Mouse (Mus musculus) layer of hippocampus, postnatal 10 days (tissue): Measurements from ENCODE around the gene Pigu. TPM values are rescaled to one million over a fixed set of nuclear protein-coding genes. Genes with fewer than 3 reads are reported as not detected.

Experiments used
- DNase-seq, 2 experiments: peaks; one replicate each; pipeline ENCODE4 v3.0.0; 2021; ENCODE audit warnings: low spot score in 2 of 2
- microRNA-seq, 2 experiments: library from miRNA; unstranded; fragments of <30 nt; microRNA quantifications; one replicate each; pipeline ENCODE4 v1.2.0; 2021
- total RNA-seq, 2 experiments: library from RNA; stranded (reverse); gene quantifications; 2 replicates each; pipeline ENCODE4 v1.2.3; 2021

The Pigu gene
- total RNA-seq, 2 experiments from 2014 or later, result 23.8 to 27.9 TPM

- no peak for DNase-seq
Measured at GRCm38 (mm10) chr2:155240915-155241314, 116.3 kb downstream of the Pigu start.

- DNase-seq, result no peak
Measured at GRCm38 (mm10) chr2:155237276-155237675, 120.0 kb downstream of the Pigu start.

GRCm38 (mm10) chr2:155236362-155236992 is 120.8 kb downstream of the Pigu start, which contains the start of gene Dynlrb1:
Dynlrb1 (plus strand) TSS chr2:155236533.
- peak; percentile 100 for DNase-seq

GRCm38 (mm10) chr2:155235746-155236361 is 121.4 kb downstream of the Pigu start:
- DNase-seq, result no peak

Small RNA genes lying within 50 kb of the gene (microRNA-seq; reads per million reads assigned to microRNA genes)
- gene Mir695, result 0 reads per million in 2 experiments

Other genes with a start within 250 kb of the Pigu start
- gene Itch, start 223.9 kb downstream of the Pigu start, total RNA-seq, result 10 to 100 TPM; 36.0 to 40.0 TPM
- 100 to 1,000 TPM; 360 to 414 TPM for gene Dynlrb1, start 120.9 kb downstream of the Pigu start, total RNA-seq
- gene Map1lc3a, start 81.1 kb downstream of the Pigu start, total RNA-seq, result 100 to 1,000 TPM; 416 to 434 TPM
- 100 to 1,000 TPM; 189 to 198 TPM for gene Trp53inp2, start 23.6 kb upstream of the Pigu start, total RNA-seq
- gene Ncoa6, start 116.5 kb upstream of the Pigu start, total RNA-seq, result 10 to 100 TPM; 67.5 to 70.5 TPM
- 10 to 100 TPM; 48.9 to 56.2 TPM for gene Acss2, start 160.5 kb upstream of the Pigu start, total RNA-seq
- gene Ggt7, start 160.8 kb upstream of the Pigu start, total RNA-seq, result 100 to 1,000 TPM in 1 of 2 experiments, 10 to 100 TPM in 1; 95.2 to 101 TPM
- gene Gss, start 235.4 kb upstream of the Pigu start, total RNA-seq, result 10 to 100 TPM; 11.6 to 15.2 TPM